Mouse (Mus musculus) megakaryocyte, adult 5-6 weeks (primary cell): ENCODE data around the gene Susd6. TPM values are rescaled to one million over a fixed set of nuclear protein-coding genes. Genes with fewer than 3 reads are reported as not detected.

ENCODE experiments used
- ATAC-seq: 2 replicates; pipeline ENCODE4 v1.8.0; 2016; ENCODE audit warnings: mild to moderate bottlenecking, inconsistent platforms; ENCODE audit not compliant: poor library complexity, severe bottlenecking
- total RNA-seq, 2 experiments: library from RNA; stranded (forward) in 1 of 2; stranded (reverse) in 1 of 2; fragments of 153-499, 151-499 nt in 1 of 2; fragments of 221-1000, 200-1000 nt in 1 of 2; gene quantifications; 2 replicates each; pipeline versions ENCODE4 v1.2.3 to v1.2.4; 2015 to 2017

Susd6 gene
- total RNA-seq (2015) (26.8 and 26.9 TPM in 2 replicates), total RNA-seq (2017) (37.1 and 38.3 TPM in 2 replicates)

DNA sequence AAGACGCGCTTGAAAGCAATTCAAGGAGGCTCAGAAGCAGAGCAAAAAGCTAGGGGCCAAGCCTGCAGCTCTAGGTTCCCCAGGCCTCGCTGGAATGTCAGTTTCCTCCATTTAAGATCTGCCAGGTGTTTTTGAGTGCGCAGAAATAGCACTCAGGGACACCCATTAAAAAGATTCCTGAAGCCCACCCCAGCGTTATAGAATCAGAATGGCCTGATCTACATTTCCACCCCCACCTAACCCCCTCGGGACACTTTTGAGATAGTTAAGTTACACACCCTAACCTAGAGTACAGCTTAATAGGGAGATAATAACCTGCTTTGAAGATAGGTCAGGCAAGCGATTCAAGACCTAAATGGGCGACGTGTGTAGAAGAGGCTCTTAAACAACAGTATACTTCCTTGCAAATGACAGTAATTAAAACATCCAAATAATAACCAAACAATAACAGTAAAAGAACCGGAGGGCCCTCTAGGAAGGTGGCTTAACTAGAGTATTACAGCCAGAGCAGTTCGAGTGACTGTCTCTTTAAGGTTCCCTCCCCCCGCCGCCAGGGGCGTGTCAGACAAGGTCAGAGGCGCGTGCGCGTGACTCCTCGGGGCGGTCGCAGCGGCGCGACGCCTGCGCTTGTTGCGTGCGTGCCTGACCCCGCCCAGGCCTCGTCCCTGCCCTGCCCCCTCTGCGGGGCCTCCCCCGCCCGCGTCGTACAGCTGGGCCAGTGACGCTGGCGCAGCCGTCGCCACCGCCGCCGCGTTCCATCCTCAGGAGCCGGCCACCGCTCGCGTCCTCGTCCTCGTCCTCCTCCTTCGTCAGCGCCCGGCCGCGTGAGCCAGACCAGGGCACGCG lies at the start of gene Susd6:
TSS of gene Susd6 (plus strand) at position 662 of the 846 bp plus-strand sequence.
- ATAC-seq = peak; percentile 91

DNA sequence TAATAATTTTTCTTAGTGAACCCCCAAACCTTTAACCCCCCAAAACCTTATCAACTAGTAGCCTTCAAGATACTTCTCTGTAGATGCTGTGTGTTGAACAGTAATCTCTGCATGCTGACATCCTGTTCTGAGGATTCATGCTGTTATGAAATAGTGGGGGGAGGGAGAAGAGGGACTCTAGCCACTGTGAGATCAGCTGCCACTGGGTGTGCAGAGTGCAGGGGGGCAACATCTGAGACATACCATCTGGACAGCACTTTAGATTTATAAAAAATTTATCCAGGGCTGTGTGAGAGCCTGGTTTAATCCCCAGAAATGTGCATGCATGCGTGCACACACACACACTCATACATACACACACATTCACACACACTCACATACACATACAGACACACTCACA lies 45.7 kb upstream of the Susd6 start:
- no peak for ATAC-seq

DNA sequence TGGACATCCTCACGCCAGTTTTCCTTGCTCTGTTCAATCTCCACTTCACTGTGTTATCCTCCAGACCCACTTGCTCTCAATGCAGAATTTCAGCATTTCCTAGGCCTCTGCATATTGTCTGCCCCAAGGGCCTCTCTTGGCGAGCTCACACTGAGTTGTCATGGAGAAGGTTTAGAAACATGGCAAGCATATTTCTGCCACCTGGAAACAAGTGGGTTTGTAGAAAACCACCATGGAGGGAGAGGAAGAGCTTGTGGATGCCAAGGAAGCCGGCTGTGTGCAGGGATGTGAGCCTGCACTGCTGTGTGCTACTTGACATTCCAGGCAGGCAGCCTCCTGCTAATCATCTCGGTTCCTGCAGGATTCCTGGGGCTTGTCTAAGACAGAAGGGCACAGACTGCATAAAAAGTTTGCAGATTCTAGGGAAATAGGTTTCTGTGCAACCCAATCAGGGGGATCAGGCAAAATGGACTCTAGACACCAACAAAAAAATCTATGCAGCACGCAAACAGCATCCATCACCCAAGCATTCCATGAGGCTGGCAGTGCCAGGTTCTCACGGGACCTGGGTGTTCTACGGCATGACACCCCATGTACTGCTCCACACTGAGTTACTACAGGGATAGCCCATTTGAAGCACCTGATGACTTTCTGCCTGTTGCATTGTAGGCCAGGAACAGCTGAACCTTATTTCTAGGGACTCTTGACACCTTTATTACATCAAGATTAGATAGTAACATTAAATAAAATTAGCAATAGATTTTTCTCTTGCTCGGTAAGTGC lies 44.1 kb upstream of the Susd6 start:
- ATAC-seq = no peak

DNA sequence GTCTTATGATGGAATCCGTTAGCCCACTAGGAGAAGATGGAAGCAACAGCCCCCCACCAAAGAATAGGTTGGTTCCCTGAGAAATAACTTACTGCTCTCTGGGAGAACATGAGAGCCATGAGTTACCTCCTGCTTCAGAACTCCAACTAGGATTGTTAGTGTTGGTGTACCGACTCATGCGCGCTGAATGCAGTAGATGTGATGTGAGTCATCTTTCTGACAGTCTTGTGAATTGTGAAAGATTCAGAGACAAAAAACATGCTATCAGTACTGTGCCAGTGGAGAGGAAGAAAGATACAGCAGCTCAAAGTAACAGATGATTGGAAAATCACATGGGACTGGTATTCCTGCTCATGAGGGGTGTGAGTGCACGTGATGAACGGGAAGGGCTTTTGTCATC lies 38.8 kb upstream of the Susd6 start:
- ATAC-seq = no peak

DNA sequence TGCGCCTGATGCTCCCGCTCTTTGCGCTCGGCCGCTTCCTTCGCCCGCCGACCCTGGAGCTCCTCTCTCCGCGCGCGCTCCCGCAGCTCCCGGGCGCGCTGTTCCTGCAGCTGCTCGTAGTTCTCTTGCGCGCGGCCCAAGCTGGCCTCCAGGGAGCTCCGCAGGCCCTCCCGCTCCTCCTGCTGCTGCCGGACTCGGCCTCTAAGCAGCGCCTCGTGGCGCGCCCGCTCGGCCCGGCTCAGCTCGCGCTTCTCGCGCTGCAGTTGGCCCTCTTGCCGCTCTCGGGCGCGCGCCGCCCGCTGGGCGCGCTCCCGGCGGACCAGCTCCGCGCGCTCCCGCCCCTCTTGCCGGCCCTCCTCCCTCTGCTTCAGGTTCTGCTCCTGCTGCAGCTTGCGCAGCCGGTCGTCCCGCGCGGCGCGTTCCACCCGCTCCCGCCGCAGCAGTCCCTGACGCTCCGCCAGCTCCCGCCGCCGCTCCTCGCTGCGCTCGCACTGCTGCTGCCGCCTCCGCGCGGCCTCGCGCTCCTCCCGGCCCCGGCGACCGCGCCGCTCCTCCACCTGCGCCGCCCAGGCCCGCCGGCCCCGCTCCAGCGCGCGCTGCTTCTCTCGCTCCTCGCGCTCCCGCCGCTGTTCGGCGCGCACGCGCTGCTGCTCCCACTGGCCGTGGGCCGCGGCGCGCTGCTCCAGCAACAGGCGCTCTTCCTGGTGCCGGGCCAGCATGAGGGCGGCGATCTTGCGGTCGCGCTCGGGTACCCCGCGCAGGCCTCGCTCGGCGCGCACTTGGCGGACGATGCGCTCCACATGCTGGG lies 32.4 kb upstream of the Susd6 start:
- ATAC-seq = 0 out of 2 replicates have a peak, but pooled peaks have one; percentile 31

DNA sequence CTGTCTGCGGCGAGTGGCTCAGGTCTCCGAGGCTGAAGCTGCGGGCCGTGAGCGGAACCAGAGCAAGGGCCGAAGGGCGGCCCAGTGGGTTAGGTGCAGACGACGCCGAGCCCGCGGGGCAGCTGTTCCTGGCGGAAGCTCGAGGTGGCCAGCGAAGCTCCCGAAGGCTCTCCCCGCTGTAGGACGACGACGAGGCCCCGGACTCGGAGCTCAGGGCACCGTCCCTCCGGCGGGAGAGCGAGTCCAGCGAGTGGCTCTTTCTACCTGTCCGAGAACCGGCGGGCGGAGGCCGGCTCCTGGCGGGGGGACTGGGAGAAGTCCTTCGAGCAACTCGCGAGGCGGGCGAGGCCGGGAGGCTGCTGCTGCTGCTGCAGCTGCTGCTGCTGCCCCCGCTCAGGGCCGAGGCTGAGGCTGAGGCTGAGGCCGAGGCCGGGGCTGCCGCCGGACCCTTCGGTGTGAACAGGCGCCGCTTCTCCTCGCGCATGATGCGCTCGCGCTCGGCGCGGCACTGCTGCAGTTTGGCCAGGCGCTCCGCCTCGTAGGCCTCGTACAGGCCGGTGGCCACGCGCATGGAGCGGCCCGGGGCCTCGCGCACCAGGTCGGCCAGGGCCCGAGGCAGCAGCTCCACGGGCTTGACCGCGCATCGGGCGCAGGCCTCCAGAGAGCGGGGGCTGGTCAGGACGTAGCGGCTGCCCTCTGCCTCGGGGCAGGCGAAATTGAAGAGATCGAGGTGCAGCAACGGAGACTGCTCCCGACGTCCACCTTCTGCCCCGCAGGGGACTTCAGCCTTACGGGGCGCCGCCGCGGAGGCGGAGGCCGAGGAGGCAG lies 31.5 kb upstream of the Susd6 start:
- ATAC-seq = no peak

DNA sequence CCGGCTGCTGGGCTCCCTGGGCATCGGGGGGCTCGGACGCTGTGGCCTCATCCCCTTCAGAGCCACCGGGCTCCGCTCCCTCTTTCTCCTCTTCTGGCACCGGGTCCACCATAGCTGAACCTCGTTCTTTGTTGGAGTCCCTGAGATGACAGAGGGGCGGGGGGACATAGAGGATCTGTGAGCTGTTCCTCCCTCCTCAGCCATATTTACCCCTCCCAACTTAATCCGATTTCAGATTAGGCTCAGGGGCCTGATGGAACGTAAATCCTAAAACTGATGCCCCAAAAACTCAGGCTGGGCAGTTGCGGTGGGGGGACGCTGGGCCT lies 31.0 kb upstream of the Susd6 start:
- no peak for ATAC-seq

DNA sequence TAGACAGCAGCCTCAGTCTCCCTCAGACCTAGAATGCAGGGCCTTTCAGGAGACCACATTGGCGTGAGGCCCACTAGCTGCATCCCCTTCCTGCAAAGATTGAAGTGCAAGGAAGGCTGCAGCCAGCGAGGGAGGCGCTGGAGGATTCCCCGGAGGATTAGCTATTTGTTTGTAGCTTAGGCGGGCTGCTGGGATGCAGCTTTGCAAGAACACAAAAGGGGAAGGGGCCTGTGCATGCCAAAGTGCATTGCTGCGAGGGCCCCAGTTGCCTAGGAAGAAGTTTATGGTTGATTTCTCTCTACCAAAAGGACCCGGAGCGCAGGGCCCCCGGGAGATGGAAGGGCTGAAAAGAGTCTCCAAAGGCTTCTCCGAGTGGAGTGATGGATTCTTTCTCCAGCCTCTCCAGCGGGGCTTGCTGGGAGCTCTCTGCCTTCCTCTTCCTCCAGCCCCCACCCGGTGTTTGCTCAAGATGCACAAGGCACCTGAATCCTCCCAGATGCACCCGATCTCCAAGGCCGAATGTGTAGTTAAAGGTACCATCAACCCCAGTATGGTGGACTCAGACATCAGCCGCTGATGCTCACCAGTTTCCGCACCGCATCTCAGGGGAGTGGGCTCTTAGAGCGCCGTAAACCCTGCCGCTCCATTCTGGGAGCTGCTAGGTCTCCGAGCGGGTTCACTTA lies 30.5 kb upstream of the Susd6 start:
- no peak for ATAC-seq

DNA sequence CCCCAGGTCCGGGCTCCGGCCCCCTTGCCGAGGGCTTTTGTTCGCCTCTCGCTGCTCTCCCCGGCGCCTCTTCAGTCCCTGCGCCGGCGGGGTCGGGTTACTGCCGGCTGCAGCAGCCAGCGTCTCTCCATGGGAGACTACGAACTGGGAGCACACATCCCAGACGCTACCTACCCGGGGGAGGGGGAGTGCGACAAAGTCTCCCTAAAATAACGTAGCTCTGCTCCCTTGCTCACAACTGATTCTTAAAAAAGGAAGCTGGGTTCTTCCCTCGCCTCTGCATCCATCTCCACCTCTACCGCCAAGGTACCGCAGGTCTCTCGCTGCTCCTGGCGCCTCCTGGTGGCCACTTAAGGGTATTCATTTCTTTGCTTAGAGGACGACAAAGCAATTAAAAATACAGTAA lies 29.9 kb upstream of the Susd6 start, which contains the start of gene Ccdc177:
TSS of gene Ccdc177 (minus strand) at position 292 of the 406 bp plus-strand sequence.
- peak; percentile 88 for ATAC-seq

DNA sequence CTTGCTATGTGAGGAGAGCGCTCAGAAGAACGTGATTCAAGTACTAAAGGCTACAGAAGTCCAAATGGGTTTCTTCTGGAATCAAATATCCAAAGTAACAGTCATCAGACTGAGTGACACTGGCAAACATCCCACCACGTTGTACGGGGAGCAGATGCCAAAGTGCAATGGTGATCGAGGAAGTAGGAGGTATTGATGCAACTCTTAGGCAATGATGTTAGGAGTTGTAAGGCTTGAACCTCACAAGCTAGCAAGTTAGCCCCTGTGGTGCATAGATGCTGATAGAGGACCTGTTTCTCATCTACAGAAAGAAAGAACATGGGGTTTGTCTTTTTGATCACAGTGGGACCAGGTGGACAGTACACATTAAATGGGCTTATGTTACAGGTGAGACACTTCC lies 27.3 kb upstream of the Susd6 start:
- ATAC-seq = no peak

DNA sequence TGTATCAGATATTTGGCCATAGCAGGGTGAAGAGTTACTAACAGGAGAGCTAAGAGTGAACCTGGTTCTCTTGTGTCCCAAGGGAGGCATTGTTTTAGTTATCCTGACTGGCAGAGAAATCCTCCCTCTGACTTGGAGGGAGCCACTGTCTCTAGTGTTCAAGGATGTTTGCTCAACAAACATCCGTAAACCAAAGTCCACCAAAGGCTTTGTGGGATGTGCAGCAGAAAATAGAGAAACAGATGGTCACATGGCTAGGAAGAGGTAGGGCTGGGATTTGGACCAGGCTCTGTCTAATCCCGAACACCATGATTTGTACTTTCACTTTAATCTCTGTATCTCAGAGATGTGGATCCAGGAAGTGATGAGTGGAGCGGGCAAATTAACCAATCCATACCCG lies 26.2 kb upstream of the Susd6 start:
- ATAC-seq = no peak

DNA sequence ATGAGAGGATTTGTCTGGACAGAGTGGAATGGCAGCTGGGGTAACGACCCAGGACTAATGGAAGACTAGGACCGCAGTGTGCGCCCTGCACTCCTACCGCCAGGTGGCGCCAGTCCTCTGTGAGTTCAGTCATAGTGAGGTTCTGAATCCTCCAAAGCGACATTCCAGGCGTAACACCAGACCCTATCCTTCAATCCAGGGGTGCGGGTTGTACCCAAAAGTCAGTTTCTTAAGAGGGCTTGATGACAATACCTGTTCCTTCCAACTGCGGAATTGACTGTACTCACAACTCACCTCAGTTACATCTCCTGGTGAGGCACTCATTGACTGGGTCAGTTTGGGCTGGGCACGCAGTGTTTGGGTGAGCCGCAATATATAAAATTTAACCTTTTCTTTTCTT lies 20.6 kb upstream of the Susd6 start:
- ATAC-seq = peak; percentile 96

DNA sequence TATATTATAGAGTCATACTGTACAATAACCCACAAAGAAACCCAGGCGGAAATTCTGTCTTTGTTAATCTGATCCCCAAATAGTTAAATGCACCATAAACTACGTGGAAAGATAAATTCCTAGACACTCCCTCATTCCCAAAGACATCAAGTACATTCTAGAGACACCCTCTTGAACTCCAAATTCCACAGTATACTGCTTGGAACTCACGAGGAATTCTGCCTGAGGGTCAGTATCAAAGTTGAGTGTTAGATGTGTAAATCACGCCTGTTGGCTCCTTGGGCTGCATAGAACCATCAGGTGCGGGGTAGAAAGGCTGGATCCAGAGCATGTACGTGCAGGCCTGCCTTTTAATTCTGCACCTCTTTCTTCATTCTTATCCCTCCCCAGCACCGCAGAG lies 15.5 kb upstream of the Susd6 start:
- no peak for ATAC-seq

DNA sequence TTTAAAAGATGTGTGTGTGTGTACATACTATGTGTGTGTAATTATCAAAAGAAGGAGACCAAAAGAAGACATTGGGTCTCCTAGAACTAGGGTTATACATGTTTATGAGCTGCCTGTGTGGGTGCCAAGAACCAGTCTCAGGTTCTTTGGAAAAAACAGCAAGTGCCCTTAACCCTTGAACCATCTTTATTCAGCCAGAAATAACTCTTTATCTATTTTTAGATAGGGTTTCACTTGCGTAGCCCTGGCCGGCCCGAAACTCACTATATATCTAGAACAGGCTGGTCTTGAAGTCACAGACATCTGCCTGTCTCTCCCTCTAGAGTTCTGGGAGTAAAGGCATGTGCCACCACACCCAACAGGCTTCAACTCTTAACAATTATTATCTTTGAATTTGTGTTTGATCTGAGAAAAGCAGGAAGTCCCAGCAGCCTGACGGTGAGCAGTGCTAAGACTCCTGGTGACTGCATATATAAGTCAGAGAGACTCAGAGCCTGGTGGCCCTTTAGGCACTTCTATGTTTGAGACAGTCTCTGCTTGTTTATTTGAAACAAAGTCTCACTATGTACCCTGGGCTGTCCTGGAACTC lies 14.2 kb upstream of the Susd6 start:
- no peak for ATAC-seq

DNA sequence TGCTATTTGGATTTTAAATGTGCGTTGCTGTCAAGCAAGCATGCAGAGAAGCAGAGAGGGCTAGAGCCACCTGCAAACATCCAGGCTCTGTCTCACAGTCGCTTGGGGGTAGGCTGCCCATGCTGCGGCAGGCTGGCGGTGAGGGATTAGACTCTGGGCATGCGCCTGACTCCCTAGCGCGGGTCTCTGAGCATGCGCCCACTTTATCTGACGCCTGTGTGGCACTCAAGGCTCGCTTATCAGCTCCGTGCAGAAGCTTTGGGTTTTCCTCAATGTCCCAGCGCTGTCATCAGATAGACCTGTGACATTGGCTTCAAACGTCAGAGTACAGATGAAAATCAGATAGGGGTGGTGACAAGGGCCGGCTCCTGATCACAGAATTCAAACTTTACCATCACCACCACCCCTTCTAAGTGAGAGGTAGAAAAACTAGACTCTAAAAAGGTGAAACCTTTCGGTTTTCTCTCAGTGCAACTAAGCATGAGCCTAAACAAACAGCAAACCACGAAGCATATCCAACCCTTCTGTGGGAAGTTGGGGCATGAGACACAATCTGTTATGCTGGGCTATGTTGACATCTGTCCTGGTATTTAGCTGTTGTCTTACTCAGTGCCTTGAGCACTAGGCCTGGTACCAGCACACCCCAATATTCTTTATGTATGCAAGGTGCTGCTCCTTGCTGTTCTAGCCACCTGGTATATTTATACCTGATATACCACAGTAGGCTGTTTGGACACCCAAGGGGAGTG lies 11.9 kb upstream of the Susd6 start:
- ATAC-seq = peak; percentile 90

DNA sequence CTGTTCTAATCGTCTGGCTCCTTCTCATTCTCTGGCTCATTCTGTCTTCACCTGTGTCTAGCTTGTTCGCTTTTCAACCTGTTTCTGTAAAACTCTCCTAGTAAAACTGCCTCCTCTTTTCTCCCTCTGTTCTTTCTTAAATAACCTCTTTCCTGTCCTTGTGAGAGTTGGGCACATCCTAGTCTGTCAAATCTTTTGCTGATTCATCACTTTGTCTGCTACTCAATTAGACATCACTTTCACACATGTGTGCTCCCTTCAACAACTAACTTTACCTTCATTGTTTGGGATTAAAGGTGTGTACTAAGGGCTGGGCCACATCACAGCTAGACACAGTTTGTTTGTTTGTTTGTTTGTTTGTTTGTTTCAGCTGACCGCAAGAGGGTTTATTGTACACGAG lies 10.6 kb upstream of the Susd6 start:
- no peak for ATAC-seq

DNA sequence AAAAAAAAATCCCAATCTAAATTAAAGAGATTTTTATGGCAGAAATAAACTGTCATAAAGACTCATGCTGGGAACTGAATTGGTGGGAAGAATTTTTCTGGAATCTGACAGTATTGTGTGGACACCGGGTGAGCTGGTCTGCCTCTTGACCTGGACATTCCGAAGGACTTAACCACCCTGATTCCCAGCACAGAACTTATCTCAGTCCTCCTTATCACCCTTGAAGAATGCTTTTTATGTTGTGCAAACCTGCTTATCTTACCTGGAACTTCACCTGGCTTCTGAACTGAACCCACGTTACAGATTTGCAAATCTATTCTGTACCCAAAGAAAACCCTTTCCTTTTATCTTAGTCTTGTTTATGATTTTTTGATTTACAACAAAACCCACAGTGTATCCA lies 8.1 kb upstream of the Susd6 start:
- ATAC-seq = no peak

DNA sequence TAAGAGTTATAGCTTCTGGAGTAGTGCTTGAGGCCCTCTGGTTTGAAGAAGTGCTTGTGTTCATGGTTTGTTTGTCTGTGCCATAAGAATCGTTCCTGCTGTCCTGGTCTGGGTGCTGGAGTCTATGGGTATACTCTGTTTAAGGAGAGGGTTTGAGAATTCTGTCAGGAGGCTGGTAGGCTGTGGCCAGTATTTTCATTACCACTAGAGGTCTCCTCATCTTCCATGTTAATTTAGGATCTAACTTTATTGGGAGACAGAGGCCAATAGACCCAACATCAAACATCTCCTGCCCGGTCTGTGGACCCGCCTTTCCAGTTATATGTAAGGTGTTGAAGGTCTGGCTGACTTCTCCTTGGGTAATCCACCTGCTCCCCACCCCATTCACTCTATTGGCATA lies 7.4 kb upstream of the Susd6 start:
- ATAC-seq = no peak

DNA sequence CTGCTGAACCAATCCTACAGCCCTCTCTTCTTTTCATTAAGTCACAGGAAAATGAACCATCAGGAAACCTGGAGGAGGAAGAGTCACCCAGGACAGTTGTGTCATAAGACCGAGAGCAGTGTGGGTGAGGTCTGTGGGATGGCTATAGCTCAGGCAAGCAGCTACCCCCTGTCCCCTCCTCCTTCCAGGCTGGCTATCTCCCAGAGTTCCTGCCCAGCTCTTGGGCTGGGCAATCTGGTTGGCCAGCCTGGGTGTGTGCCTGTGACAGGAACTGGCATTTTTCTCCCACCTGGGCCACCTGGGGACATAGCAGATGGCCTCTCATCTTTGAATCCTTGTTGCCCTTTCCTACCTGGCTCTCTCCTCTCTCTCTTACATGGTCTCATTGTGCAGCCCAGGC lies 6.4 kb upstream of the Susd6 start:
- ATAC-seq = no peak
